Mouse (Mus musculus): Measurements from ENCODE around the gene Thbs4. TPM values are rescaled to one million over a fixed set of nuclear protein-coding genes. Genes with fewer than 3 reads are reported as not detected.

The Thbs4 gene
- polyA plus RNA-seq, 1 experiment from 2014 or later: 4.8 TPM

GRCm38 (mm10) chr13:92721006-92721405 lies 73.6 kb downstream of the Thbs4 start:
- Histone ChIP-seq H3K4me2 (replicated peaks; ENCODE audit: low read depth, low read length) (no peak overlapping the region), H3K9me3 (ENCODE audit: control insufficient read depth, low read depth, low read length) (no peaks in the 10 kb centered on the region), H3K4me1 (ENCODE audit: control insufficient read depth, insufficient read depth, low read length) (no peaks in the 10 kb centered on the region), H3K4me3 (ENCODE audit: low read depth, low read length) (no peak overlapping the region), H3K27me3 (ENCODE audit: control insufficient read depth, insufficient read depth, low read length) (no peaks in the 10 kb centered on the region), H3K36me3 (ENCODE audit: control insufficient read depth, insufficient read depth, low read length) (no peaks in the 10 kb centered on the region), H3K9ac (replicated peaks; ENCODE audit: low read depth, low read length) (no peak overlapping the region), H3K27ac (ENCODE audit: low read length) (no peak overlapping the region)
- 59% methylated on average over 4 of the region's 4 CpGs for WGBS
- ATAC-seq (ENCODE audit: insufficient number of reproducible peaks, insufficient read depth, low FRiP score, low read depth): no peak

- no peak for ATAC-seq (ENCODE audit: insufficient number of reproducible peaks, insufficient read depth, low FRiP score, low read depth)
- no peaks in the 10 kb centered on the region for H3K9me3 ChIP-seq (ENCODE audit: control insufficient read depth, low read depth, low read length)
- WGBS: 85% methylated on average over 3 of the region's 3 CpGs
Measured at GRCm38 (mm10) chr13:92717851-92718665, 76.6 kb downstream of the Thbs4 start.

GRCm38 (mm10) chr13:92712619-92713018 lies 82.0 kb downstream of the Thbs4 start:
- Histone ChIP-seq H3K4me1 (ENCODE audit: control insufficient read depth, insufficient read depth, low read length) (peaks cover 4% of the 10 kb centered on the region; the same call in 1 of the 2 replicates), H3K4me3 (ENCODE audit: low read depth, low read length) (no peak overlapping the region), H3K27me3 (ENCODE audit: control insufficient read depth, insufficient read depth, low read length) (no peaks in the 10 kb centered on the region), H3K9me3 (ENCODE audit: control insufficient read depth, low read depth, low read length) (no peaks in the 10 kb centered on the region), H3K36me3 (ENCODE audit: control insufficient read depth, insufficient read depth, low read length) (no peaks in the 10 kb centered on the region; the same call in 1 of the 2 replicates), H3K4me2 (replicated peaks; ENCODE audit: low read depth, low read length) (no peak overlapping the region), H3K27ac (ENCODE audit: low read length) (no peak overlapping the region), H3K9ac (replicated peaks; ENCODE audit: low read depth, low read length) (no peak overlapping the region)
- ATAC-seq (ENCODE audit: insufficient number of reproducible peaks, insufficient read depth, low FRiP score, low read depth): no peak
- 85% methylated on average over 4 of the region's 4 CpGs for WGBS

More at GRCm38 (mm10) chr13:92717851-92718665, 76.6 kb downstream of the Thbs4 start:
- Histone ChIP-seq H3K27me3 (ENCODE audit: control insufficient read depth, insufficient read depth, low read length) (no peaks in the 10 kb centered on the region), H3K36me3 (ENCODE audit: control insufficient read depth, insufficient read depth, low read length) (no peaks in the 10 kb centered on the region), H3K4me1 (ENCODE audit: control insufficient read depth, insufficient read depth, low read length) (no peaks in the 10 kb centered on the region), H3K9ac (replicated peaks; ENCODE audit: low read depth, low read length) (no peak overlapping the region), H3K4me3 (ENCODE audit: low read depth, low read length) (no peak overlapping the region), H3K4me2 (replicated peaks; ENCODE audit: low read depth, low read length) (no peak overlapping the region), H3K27ac (ENCODE audit: low read length) (no peak overlapping the region)

DNA sequence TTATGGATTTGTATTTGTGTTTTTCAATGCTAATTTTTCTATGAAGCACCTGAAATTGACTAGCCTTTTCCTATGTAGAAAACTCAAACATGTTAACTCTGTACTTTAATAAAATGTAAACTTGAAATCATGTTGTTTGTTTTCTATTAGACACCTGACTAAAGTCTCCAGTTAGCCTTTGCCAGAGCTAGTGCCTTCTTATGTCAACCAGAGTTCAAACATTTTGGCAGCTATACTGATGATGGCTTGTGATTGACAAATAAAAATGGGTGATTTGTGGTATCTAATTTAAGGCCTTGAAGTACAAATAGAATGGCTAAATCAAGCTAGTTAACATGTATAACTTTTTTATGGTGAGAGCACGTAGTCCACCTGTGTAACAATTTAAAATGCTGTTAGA lies 82.8 kb downstream of the Thbs4 start:
- ATAC-seq (ENCODE audit: insufficient number of reproducible peaks, insufficient read depth, low FRiP score, low read depth): no peak
- 95% methylated on average over 1 of the region's 1 CpGs for WGBS

DNA sequence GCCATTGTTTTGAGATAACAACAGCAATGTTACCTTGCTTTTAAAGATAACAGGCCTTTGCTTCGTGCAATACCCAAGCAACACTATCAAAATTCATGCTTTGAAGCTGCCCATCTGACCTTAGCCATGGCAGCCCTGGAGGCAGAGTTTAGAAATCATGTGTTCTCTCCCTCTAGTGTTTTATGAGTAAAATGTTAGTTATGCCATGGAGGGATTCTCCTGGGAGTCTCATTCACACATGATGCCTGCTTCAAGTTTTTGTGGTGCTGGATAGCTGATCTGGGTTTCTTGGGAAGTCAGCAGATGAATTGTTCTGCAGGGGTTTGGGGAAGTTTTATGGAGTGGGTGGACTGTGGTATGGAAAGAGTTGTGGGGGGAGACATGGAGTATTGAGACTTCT lies 84.3 kb downstream of the Thbs4 start:
- H3K4me2 ChIP-seq (replicated peaks; ENCODE audit: low read depth, low read length): no peak overlapping the region
- no peak overlapping the region for H3K27ac ChIP-seq (ENCODE audit: low read length)
- H3K4me1 ChIP-seq (ENCODE audit: control insufficient read depth, insufficient read depth, low read length): peaks cover 7% of the 10 kb centered on the region; the same call in 1 of the 2 replicates
- H3K36me3 ChIP-seq (ENCODE audit: control insufficient read depth, insufficient read depth, low read length): peaks cover 7% of the 10 kb centered on the region; the same call in 1 of the 2 replicates
- no peaks in the 10 kb centered on the region for H3K9me3 ChIP-seq (ENCODE audit: control insufficient read depth, low read depth, low read length)
- no peaks in the 10 kb centered on the region for H3K27me3 ChIP-seq (ENCODE audit: control insufficient read depth, insufficient read depth, low read length)
- no peak for ATAC-seq (ENCODE audit: insufficient number of reproducible peaks, insufficient read depth, low FRiP score, low read depth)
- 81% methylated on average over 1 of the region's 1 CpGs for WGBS
- no peak overlapping the region for H3K4me3 ChIP-seq (ENCODE audit: low read depth, low read length)
- no peak overlapping the region for H3K9ac ChIP-seq (replicated peaks; ENCODE audit: low read depth, low read length)

More for the DNA sequence above, 82.8 kb downstream of the Thbs4 start:
- H3K4me3 ChIP-seq (ENCODE audit: low read depth, low read length): no peak overlapping the region
- H3K9ac ChIP-seq (replicated peaks; ENCODE audit: low read depth, low read length): no peak overlapping the region
- H3K9me3 ChIP-seq (ENCODE audit: control insufficient read depth, low read depth, low read length): no peaks in the 10 kb centered on the region
- H3K27ac ChIP-seq (ENCODE audit: low read length): no peak overlapping the region
- no peaks in the 10 kb centered on the region; the same call in 1 of the 2 replicates for H3K36me3 ChIP-seq (ENCODE audit: control insufficient read depth, insufficient read depth, low read length)
- no peaks in the 10 kb centered on the region for H3K27me3 ChIP-seq (ENCODE audit: control insufficient read depth, insufficient read depth, low read length)
- H3K4me2 ChIP-seq (replicated peaks; ENCODE audit: low read depth, low read length): no peak overlapping the region
- peaks cover 7% of the 10 kb centered on the region; the same call in 1 of the 2 replicates for H3K4me1 ChIP-seq (ENCODE audit: control insufficient read depth, insufficient read depth, low read length)

GRCm38 (mm10) chr13:92709535-92709934 lies 85.1 kb downstream of the Thbs4 start:
- Histone ChIP-seq H3K9me3 (ENCODE audit: control insufficient read depth, low read depth, low read length) (no peaks in the 10 kb centered on the region), H3K27me3 (ENCODE audit: control insufficient read depth, insufficient read depth, low read length) (no peaks in the 10 kb centered on the region), H3K27ac (ENCODE audit: low read length) (no peak overlapping the region), H3K4me2 (replicated peaks; ENCODE audit: low read depth, low read length) (no peak overlapping the region), H3K4me3 (ENCODE audit: low read depth, low read length) (no peak overlapping the region), H3K36me3 (ENCODE audit: control insufficient read depth, insufficient read depth, low read length) (peaks cover 7% of the 10 kb centered on the region; the same call in 1 of the 2 replicates), H3K9ac (replicated peaks; ENCODE audit: low read depth, low read length) (no peak overlapping the region), H3K4me1 (ENCODE audit: control insufficient read depth, insufficient read depth, low read length) (peaks cover 7% of the 10 kb centered on the region; the same call in 1 of the 2 replicates)
- 62% methylated on average over 3 of the region's 3 CpGs for WGBS
- ATAC-seq (ENCODE audit: insufficient number of reproducible peaks, insufficient read depth, low FRiP score, low read depth): no peak

- no peak overlapping the region for H3K4me3 ChIP-seq (ENCODE audit: low read depth, low read length)
- WGBS: 80% methylated on average over 1 of the region's 1 CpGs
- H3K4me1 ChIP-seq (ENCODE audit: control insufficient read depth, insufficient read depth, low read length): peaks cover 11% of the 10 kb centered on the region; the same call in 1 of the 2 replicates
- no peaks in the 10 kb centered on the region for H3K9me3 ChIP-seq (ENCODE audit: control insufficient read depth, low read depth, low read length)
- no peak for ATAC-seq (ENCODE audit: insufficient number of reproducible peaks, insufficient read depth, low FRiP score, low read depth)
- H3K27ac ChIP-seq (ENCODE audit: low read length): no peak overlapping the region
- H3K9ac ChIP-seq (replicated peaks; ENCODE audit: low read depth, low read length): no peak overlapping the region
- H3K4me2 ChIP-seq (replicated peaks; ENCODE audit: low read depth, low read length): no peak overlapping the region
- no peaks in the 10 kb centered on the region for H3K27me3 ChIP-seq (ENCODE audit: control insufficient read depth, insufficient read depth, low read length)
- peaks cover 7% of the 10 kb centered on the region; the same call in 1 of the 2 replicates for H3K36me3 ChIP-seq (ENCODE audit: control insufficient read depth, insufficient read depth, low read length)
Measured at GRCm38 (mm10) chr13:92708466-92708865, 86.2 kb downstream of the Thbs4 start.

- Histone ChIP-seq H3K36me3 (ENCODE audit: control insufficient read depth, insufficient read depth, low read length) (peaks cover 7% of the 10 kb centered on the region; the same call in 1 of the 2 replicates), H3K4me3 (ENCODE audit: low read depth, low read length) (no peak overlapping the region), H3K4me2 (replicated peaks; ENCODE audit: low read depth, low read length) (no peak overlapping the region), H3K4me1 (ENCODE audit: control insufficient read depth, insufficient read depth, low read length) (peaks cover 14% of the 10 kb centered on the region; the same call in 1 of the 2 replicates), H3K27me3 (ENCODE audit: control insufficient read depth, insufficient read depth, low read length) (no peaks in the 10 kb centered on the region), H3K27ac (ENCODE audit: low read length) (no peak overlapping the region), H3K9ac (replicated peaks; ENCODE audit: low read depth, low read length) (no peak overlapping the region), H3K9me3 (ENCODE audit: control insufficient read depth, low read depth, low read length) (no peaks in the 10 kb centered on the region)
- whole genome bisulfite sequencing: 61% methylated on average over 2 of the region's 2 CpGs
- no peak for ATAC-seq (ENCODE audit: insufficient number of reproducible peaks, insufficient read depth, low FRiP score, low read depth)
Measured at GRCm38 (mm10) chr13:92707941-92708340, 86.7 kb downstream of the Thbs4 start.
